Mouse (Mus musculus) cerebellum, postnatal 10 days (tissue): ENCODE measurements at regions not wholly inside any gene's neighbourhood (a gene's known extent, or its start where the extent isn't known, plus 50 kb on each side); places are given as distances from the start of the nearest gene placed in this dataset.
A peak's percentile ranks its signal among the peaks of the same experiment; 100 is the strongest.
"Not testable (repeated sequence)": the region's sequence is repeated elsewhere in the genome, so short reads cannot be mapped to it uniquely, and the experiment has no call there.

Source experiments
- DNase-seq, 2 experiments: peaks; one replicate each; pipeline ENCODE4 v3.0.0; 2021; ENCODE audit warnings: mixed read lengths in 2 of 2

DNA sequence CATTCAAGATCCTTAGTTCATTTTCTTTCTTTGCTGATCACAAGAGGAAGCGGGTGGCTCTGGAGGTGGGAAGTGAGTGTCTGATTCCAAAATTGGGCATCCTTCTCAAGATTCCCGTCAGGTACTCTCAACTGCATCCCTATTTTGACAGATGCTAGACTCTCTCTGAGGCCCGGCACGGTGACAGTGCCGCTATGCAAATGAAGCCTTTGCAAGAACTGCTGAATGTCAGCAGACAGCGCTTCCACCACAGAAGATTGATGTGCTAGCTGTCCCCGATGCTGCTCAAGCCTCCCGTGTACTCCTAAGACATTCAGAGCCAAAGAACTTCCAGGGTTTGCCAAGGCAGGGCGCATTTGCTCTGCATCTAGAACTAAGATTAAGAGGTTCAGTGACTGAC lies 50.9 kb upstream of the Cpne4 start:
- no peak for DNase-seq

DNA sequence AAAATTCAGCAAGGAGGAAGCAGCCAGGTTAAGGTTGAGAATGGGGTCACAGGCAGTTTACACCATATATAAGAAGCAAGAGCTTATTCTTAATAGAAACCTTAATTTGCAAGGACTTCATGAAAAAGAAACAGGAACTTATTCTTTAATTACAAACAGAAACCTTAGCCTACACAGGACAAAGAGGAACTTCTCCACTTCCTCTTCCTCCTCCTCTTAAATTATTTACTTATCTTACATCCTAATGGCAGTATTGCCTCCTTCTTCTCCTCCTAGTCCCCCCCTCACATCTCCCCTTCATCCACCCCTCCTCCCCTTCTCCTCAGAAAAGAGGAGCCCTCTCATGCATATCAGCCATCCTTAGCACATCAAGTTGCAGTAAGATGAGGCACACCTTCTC lies 56.4 kb upstream of the Cpne4 start:
- DNase-seq = no peak

DNA sequence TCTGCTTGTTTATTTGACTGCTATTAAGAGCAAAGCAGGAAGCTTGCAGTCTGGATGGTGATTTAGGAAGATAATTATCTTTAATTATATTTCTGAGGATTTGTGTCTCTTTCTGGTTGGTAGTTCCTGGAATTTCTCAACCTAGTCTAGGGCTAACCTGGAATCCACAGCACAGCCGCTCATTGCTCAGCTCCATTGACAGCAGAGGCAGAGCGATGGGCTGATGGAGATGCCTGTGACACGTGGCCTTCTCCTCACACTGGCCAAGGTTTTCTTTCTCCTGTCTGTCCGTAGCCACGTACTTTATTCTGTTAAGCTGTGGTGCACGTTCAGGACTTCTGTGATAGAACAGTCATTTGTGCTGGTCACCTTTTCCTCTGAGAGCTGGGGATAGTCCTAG lies 57.7 kb upstream of the Cpne4 start:
- no peak for DNase-seq

DNA sequence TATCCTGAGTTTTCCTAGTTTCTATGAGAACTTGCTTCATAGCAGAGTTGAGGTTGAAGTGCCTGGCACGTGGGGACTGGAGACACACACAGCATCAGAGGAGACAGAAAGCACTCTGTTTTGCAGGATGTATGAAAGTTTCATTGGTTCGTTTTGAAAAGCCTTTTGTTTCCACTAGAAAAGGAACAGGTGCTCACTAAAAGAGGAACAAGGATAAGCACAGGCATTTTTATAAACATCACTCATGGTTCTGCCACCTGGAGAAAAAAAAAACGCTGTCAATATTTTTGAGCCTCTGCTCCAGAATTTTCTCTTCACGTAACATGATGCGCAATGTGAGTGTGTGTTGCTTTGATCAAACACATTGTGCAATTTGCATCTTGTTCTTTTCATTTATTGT lies 64.6 kb upstream of the Cpne4 start:
- DNase-seq = no peak

DNA sequence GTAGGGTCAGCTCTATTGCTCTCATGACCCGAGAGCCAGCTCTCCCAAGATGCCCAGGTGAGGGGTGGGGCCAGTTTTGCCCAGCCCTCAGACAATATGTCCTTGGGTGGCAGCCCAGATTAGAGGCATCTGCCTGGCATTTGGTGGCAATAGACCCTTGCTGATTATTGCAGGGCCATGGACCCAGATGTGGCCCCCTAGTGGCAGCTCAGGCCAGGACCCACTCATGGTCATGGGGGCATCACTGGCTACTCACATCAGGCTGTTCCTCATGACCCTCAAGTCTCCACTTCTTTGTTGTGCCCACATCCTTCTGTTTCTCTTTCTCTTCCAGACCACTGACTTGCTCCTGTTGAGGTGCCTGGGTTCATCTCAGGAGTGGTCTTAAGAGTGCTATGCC lies 66.4 kb upstream of the Cpne4 start:
- DNase-seq = peak in 1 of 2 experiments; percentile 7

DNA sequence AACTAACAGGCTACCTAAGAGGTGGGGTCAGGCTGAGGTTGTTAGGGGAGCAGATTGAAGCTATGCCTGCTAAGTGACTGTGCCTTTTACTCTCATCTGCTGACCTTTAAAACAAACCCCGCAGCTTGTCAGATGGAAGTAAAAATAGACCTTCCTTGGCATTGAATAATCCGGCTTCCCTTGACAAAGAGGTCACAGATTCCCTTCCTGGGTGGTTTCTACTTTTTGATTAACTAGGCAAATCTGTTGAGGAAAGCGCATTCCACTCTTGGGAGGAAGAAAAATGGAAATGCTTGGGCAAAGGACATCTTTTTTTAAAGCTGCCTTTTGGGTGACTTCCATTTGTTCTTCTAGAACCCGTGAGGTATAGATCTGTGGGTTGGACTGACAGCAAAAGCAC lies 72.3 kb upstream of the Cpne4 start:
- no peak for DNase-seq

GRCm38 (mm10) chr9:104467238-104467637 lies 79.8 kb upstream of the Cpne4 start:
- no peak for DNase-seq

DNA sequence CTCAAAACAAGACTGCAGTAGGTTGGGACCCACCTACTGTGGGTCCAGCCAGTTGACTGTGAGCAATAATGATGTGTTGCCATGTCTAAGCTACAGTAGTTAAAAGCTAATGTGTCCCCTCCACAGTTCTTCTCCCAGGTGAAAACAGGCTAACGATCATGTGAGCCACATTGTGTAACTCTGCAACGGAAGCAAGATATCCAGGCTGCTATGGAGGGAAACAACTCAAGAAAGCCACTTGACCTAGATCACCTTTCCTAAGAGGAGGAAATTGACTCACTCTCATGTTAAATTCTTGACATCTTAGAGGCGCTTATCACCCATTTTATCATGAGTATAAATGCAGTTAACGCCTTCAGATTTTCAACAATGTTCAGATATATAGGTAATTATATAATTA lies 83.4 kb upstream of the Cpne4 start:
- DNase-seq = no peak

DNA sequence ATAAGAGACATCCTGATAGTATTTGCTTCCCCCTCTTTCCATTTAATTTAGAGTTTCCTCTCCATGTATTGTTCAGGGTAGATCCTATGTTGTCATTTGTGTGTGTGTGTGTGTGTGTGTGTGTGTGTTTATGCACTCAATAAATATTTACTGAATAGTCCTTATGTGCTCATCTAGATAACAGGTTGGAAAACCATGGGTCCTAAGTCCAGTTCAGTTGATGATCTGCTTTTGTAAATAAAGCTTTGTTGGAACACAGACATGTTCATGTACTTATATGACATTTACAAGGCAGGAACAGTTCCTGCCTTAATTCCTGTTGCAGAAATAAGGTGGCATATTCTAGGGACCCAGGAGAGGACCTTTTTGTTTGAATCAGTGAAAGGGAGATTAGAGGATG lies 87.0 kb upstream of the Cpne4 start:
- DNase-seq = no peak

GRCm38 (mm10) chr9:104457635-104458034 lies 89.5 kb upstream of the Cpne4 start:
- DNase-seq = peak in 1 of 2 experiments; percentile 2

- DNase-seq = no peak
These were observed 98.4 kb upstream of the Cpne4 start for GRCm38 (mm10) chr9:104448577-104449165.

GRCm38 (mm10) chr9:104444906-104445305 lies 102.2 kb upstream of the Cpne4 start:
- DNase-seq = peak; percentile 61 to 74

GRCm38 (mm10) chr9:104443236-104443635 lies 103.8 kb upstream of the Cpne4 start:
- no peak for DNase-seq

DNA sequence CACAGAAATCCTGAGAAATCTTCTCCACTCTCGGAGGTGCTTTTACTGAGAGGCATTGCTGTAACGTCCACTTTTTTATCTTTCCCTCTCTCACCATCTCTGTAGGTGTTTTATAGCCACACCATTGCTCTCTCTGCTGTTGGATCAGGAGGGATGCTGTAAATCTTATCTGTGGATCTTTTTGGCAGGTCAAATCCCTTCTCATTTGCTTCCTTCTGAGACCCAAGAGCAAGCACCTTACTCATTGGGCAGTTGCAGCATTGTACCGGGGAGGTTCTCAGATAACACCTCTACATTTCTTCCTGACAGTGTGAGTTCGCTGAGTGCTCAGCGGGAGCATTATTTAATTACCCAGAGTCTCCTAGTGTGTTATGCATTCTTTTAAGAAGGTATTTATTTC lies 75.5 kb upstream of the Acpp start:
- no peak for DNase-seq

DNA sequence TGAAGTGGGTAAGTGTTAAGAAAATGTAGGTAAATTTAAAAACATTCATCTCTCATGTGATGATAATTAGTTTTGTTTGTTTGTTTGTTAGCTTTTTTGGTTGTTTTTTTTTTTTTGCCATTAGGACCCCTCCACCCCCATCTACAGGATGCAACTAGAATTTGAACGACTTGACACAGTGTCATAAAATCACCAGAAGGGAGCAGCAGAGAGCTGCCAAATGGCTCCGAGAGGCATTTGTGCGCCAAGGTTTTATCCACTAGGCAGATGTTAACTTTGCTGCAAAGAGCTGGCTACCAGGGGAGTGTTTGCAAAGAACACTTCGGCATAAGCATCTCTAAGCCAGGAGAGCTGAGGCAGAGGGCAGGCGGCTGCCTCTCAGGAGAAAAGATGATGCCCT lies 72.7 kb upstream of the Acpp start:
- DNase-seq = peak; percentile 69 to 81

GRCm38 (mm10) chr9:104409381-104409780 lies 71.8 kb upstream of the Acpp start:
- DNase-seq = peak in 1 of 2 experiments; percentile 11

- peak; percentile 73 to 79 for DNase-seq
These were observed 71.2 kb upstream of the Acpp start for GRCm38 (mm10) chr9:104408571-104409294.

DNA sequence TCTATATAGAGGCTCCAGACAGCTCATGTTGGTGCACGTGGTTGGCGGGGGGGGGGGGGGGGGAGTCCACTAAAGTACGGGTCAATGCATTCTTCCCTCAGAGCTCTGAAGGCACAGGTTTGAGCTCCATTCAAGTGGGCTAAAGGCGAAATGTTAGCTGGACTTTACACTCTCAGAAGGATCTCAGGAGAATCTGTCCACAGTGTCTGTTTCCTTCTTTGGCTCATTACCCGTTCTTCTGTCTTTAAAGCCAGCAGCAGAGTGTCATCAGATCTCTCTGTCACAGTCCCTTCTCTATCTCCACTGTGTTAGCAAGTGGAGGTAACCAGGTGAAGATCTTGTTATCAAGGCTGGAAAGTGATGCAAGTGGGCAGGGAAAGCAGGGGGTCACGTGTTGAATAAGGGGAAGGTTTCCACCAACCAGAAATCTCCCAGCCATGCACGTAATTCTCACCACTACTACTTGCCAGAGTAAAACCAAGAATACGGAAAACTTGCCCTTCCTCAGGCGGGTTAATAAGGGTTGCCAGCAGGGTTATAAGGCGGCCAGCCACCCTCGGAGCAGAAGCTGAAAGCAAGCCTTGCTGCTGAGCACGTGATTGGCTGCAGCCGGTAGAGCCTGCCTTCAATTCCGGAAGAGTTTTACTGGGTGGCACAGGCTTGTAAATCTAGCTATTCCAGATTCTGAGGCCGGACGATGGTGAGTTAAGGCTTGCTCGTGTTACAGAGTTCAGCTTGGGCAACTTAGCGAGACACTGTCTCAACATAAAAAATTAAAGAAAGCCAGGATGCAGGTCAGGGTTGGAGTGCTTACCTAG lies 70.2 kb upstream of the Acpp start:
- DNase-seq = peak; percentile 5 to 15

- DNase-seq = no peak
These were observed 69.5 kb upstream of the Acpp start for GRCm38 (mm10) chr9:104407011-104407410.

- no peak for DNase-seq
These were observed 68.9 kb upstream of the Acpp start for GRCm38 (mm10) chr9:104406491-104406890.

DNA sequence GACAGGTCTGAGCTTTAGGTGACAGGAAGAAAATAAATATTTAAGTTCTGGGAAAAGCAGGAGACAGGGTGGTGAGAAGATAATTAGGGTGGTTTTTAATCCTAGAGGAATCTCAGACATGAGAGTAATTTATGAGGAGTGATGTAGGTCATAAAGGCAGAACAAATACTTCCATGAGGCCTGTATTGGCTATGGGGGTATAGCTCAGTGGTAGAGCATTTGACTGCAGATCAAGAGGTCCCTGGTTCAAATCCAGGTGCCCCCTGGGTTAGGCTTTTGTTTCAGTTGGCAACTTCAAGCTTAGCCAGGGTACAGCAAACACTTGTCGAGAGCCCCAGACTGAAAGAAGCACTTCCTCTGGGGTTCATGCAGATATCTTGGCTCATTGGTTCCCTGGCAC lies 66.3 kb upstream of the Acpp start:
- no peak for DNase-seq

GRCm38 (mm10) chr9:104401673-104402072 lies 64.1 kb upstream of the Acpp start:
- no peak for DNase-seq

DNA sequence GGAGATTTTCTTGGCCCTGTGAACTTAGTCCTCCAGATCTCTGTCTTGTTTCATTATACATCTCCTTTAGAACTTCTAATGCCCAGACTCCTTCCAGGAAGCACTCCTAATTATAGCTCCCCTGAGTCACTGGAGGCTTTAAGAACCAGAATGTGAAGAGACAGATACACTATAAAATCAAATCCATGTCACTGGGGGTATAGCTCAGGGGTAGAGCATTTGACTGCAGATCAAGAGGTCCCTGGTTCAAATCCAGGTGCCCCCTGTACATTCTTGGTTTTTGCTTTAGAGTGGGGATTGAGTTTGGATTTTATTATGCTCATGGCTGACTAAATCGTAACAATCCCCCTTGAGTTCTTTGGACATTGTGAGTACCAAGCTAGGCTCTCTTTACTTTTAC lies 62.4 kb upstream of the Acpp start:
- DNase-seq = no peak

DNA sequence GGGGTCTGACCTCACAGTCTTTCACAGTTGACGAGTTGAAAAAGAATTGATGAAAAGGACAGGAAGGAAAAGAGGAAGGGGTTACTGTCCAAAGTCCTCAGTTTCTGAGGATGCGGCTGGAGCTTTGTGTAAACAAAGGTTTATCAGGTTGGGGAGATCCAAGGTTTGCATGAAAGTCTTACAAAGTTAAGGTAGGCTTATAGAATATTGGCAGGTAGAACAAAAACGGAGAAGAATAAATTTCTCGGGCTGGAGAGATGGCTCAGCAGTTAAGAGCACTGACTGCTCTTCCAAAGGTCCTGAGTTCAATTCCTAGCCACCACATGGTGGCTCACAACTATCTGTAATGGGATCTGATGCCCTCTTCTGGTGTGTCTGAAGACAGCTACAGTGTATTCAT lies 60.9 kb upstream of the Acpp start:
- DNase-seq = not testable (repeated sequence)
